Mouse (Mus musculus) ES-Bruce4 (cell line): ENCODE results near the gene Mettl2. TPM values are rescaled to one million over a fixed set of nuclear protein-coding genes. Genes with fewer than 3 reads are reported as not detected.

Experiments used
- H3K27ac ChIP-seq: 2 replicates; pipeline ENCODE4 v1.5.1; 2012; ENCODE audit warnings: low read length, inconsistent platforms; ENCODE audit not compliant: insufficient read depth
- H3K27me3 ChIP-seq: 2 replicates; pipeline ENCODE4 v1.6.1; 2012; ENCODE audit warnings: mild to moderate bottlenecking, low read length, inconsistent platforms; ENCODE audit not compliant: control insufficient read depth, poor library complexity, insufficient read depth, severe bottlenecking
- H3K36me3 ChIP-seq: 2 replicates; pipeline ENCODE4 v1.6.1; 2012; ENCODE audit warnings: inconsistent platforms, mild to moderate bottlenecking, low read length, moderate library complexity; ENCODE audit not compliant: control insufficient read depth, poor library complexity, insufficient read depth, severe bottlenecking
- H3K4me1 ChIP-seq: one replicate; pipeline ENCODE4 v1.8.1; 2011; ENCODE audit warnings: low read length; ENCODE audit not compliant: control insufficient read depth, insufficient read depth
- H3K4me3 ChIP-seq: 2 replicates; pipeline ENCODE4 v1.5.1; 2011; ENCODE audit warnings: low read depth, mild to moderate bottlenecking, low read length
- H3K9ac ChIP-seq: 2 replicates; pipeline ENCODE4 v1.6.1; 2012; ENCODE audit warnings: low read depth, mild to moderate bottlenecking, inconsistent platforms; ENCODE audit not compliant: poor library complexity, severe bottlenecking
- H3K9me3 ChIP-seq: replicated peaks from 2 replicates; pipeline ENCODE4 v1.6.1; 2012; ENCODE audit warnings: mild to moderate bottlenecking, low read length, inconsistent platforms; ENCODE audit not compliant: control insufficient read depth, poor library complexity, insufficient read depth, severe bottlenecking
- CTCF ChIP-seq: IDR thresholded peaks from one replicate; pipeline ENCODE4 v1.8.1; 2011; ENCODE audit warnings: low read depth, low read length
- EP300 ChIP-seq: IDR thresholded peaks from 2 replicates; pipeline ENCODE4 v1.6.1; 2011; ENCODE audit warnings: low read depth, low read length; ENCODE audit not compliant: insufficient read depth
- POLR2A ChIP-seq: IDR thresholded peaks from one replicate; pipeline ENCODE4 v1.8.1; 2011; ENCODE audit warnings: low read length; ENCODE audit not compliant: insufficient read depth
- polyA plus RNA-seq: library from polyadenylated mRNA; stranded (reverse); fragments of >200 nt; gene quantifications from 2 replicates; pipeline ENCODE4 v1.2.4, GENCODE M21; 2011; ENCODE audit warnings: low read depth; ENCODE audit not compliant: missing spikeins, insufficient read depth, insufficient read length

Mettl2 gene
- polyA plus RNA-seq, 1 experiment: 43.1 TPM

DNA sequence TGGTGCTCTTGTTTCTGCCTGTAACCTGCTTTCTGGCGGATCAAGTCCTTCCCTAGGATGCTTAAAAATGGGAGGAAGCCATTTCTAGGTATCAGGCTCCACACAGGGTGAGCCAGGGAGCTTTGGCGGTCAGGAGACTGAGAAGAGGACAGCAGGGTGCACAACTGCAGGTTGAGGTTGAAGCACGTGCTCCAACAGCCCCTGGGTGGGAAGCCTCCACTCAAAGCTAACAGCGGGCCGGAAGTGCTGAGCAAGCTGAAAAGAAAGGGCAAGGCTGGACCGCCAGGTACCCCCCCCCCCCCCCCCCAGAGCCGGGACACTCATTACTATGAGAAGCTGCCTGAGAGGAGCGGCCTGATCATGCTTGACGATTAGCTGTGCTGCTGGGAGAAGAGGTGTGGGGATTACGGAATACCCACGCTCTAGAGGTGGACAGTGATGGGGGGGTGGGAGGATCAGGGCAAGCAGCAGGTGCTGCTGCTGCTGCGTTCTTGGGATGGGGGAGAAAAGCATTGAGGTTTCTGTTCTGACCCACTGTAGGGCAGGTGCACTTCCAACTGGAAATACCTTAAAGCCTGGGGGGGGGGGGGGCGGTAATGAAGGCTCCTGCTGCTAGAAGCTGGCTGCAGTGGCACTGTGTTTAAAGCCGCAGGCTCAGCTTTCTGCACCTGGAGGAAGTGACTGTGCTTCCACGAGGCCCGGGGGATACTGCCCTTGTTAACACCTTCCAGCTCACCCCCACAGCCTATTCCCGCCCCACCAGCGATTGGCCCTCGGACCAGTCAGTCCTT lies 25.2 kb downstream of the Mettl2 start:
- Histone ChIP-seq H3K27me3 (no peaks in the 10 kb centered on the region), H3K4me1 (peaks cover 10% of the 10 kb centered on the region), H3K27ac (peak overlapping the region; percentile 51), H3K36me3 (no peaks in the 10 kb centered on the region), H3K9me3 (no peaks in the 10 kb centered on the region), H3K4me3 (peak overlapping the region; percentile 21), H3K9ac (peak overlapping the region; percentile 4)
- TF ChIP-seq POLR2A (no peak), EP300 (no peak), CTCF (no peak)

- no peaks in the 10 kb centered on the region for H3K36me3 ChIP-seq
- peaks cover 10% of the 10 kb centered on the region for H3K4me1 ChIP-seq
- H3K27me3 ChIP-seq: no peaks in the 10 kb centered on the region
- H3K4me3 ChIP-seq: peak overlapping the region; percentile 21; the same call in 1 of the 2 replicates
- no peak for TF ChIP-seq POLR2A
- TF ChIP-seq EP300: 0 out of 2 replicates have a peak, but pooled peaks have one; percentile 6
- TF ChIP-seq CTCF: no peak
- H3K9ac ChIP-seq: peak overlapping the region; percentile 4
- H3K27ac ChIP-seq: peak overlapping the region; percentile 51
- no peaks in the 10 kb centered on the region for H3K9me3 ChIP-seq
Observed at GRCm38 (mm10) chr11:105152017-105152300, 25.7 kb downstream of the Mettl2 start.

DNA sequence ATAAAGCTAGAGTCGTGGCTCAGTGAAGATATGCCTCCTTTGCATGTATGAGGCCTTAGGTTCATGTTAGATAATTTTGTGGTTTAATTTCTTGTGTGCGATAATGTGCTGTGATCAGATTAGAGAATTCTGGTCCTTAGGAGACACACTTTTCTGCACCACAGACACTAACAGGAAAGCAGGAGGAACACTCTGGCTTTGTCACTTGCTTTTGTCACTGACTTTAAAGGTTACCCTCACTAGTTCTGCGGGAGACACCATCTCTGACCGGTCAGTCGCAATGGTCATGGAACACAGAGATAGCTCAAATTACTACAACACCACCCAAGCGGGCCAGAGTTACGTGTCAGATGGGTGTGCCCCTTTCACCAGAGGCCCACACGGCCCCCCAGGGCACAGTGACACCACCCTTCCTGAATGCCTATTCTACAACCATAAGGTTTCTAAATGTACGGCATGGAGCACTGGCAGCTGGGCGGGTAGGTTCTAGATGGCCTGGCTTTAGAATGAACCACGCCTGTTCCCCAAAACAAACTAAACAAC lies 26.2 kb downstream of the Mettl2 start:
- Histone ChIP-seq H3K9ac (peak overlapping the region; percentile 4), H3K4me3 (no peak overlapping the region), H3K27ac (peak overlapping the region; percentile 46; the same call in 1 of the 2 replicates), H3K9me3 (no peaks in the 10 kb centered on the region), H3K27me3 (no peaks in the 10 kb centered on the region), H3K4me1 (peaks cover 10% of the 10 kb centered on the region), H3K36me3 (no peaks in the 10 kb centered on the region)
- TF ChIP-seq EP300 (peak; percentile 64; the same call in 1 of the 2 replicates), CTCF (no peak)

GRCm38 (mm10) chr11:105153068-105153833 lies 27.0 kb downstream of the Mettl2 start:
- Histone ChIP-seq H3K9ac (no peak overlapping the region), H3K27ac (peak overlapping the region; percentile 16; the same call in 1 of the 2 replicates), H3K4me1 (peaks cover 10% of the 10 kb centered on the region), H3K4me3 (no peak overlapping the region), H3K27me3 (no peaks in the 10 kb centered on the region), H3K9me3 (no peaks in the 10 kb centered on the region), H3K36me3 (no peaks in the 10 kb centered on the region)
- TF ChIP-seq EP300 (no peak), POLR2A (no peak), CTCF (no peak)

GRCm38 (mm10) chr11:105155915-105156314 lies 29.7 kb downstream of the Mettl2 start:
- Histone ChIP-seq H3K9ac (0 out of 2 replicates have a peak overlapping the region, but pooled peaks have one; percentile 31), H3K27ac (no peak overlapping the region), H3K4me1 (peaks cover 10% of the 10 kb centered on the region), H3K36me3 (no peaks in the 10 kb centered on the region), H3K4me3 (no peak overlapping the region), H3K27me3 (no peaks in the 10 kb centered on the region), H3K9me3 (no peaks in the 10 kb centered on the region)
- TF ChIP-seq CTCF: no peak
- TF ChIP-seq POLR2A: no peak
- no peak for TF ChIP-seq EP300
